Mouse (Mus musculus) liver, embryonic 14.5 days (tissue): ENCODE data around the gene Pklr.

ENCODE experiments used
- CTCF ChIP-seq: IDR thresholded peaks from 2 replicates; pipeline ENCODE4 v1.5.1; 2016; ENCODE audit warnings: antibody characterized with exemption, low read depth, control low read depth
- EP300 ChIP-seq: IDR thresholded peaks from 2 replicates; pipeline ENCODE4 v1.6.1; 2016; ENCODE audit warnings: antibody characterized with exemption, low read depth

DNA sequence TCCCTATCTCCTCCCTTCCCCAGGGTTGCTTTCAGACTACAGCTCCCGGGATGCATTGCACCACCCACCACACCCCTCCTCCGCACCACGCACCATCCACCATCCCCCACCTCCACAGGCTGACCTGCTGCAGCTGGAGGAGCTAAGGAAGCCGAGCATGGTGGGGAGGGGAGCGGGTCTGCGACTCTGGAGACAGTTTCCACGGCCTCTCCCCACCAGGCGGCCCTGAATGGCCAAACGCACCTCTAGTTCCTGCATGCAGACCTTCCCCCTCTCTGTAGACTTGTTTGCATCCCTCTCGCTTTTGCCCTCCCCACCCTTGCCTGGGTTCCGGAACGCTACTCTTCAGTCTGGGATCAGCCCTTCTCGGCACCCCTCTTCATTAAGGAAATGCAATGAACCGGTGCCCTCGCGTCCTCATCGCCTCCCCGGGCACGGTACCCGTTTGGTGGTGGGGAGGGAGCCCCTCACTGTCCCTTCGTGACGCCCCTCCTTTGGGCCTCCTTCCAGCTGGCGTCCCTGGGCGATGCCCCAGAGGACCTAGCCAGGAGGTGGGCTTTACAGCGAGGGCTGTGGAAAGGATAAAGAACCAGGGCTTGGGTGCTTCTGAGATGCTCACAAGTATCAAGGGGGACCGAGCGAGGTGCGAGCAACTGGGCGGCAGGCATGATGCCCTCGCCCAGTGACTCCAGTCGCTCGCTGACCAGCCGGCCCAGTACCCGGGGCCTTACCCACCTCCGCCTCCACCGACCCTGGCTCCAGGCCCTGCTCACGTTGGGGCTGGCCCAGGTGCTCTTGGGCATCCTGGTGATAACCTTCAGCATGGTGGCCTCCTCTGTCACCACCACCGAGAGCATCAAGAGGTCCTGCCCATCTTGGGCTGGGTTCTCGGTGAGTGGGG lies 47.4 kb downstream of the Pklr start, which contains the start of gene Fam189b:
- 0 out of 2 replicates have a peak, but pooled peaks have one; percentile 9 for TF ChIP-seq CTCF
- no peak for TF ChIP-seq EP300
